Mouse (Mus musculus) lung, adult 2 months (tissue): Measurements from ENCODE around the gene Dhx37.
"Not testable (repeated sequence)": the region's sequence is repeated elsewhere in the genome, so short reads cannot be mapped to it uniquely, and the experiment has no call there.

Experiments used
- CTCF ChIP-seq: fragments of 200-500 bp; IDR thresholded peaks from 2 replicates; pipeline ENCODE4 v1.5.1; 2011; ENCODE audit warnings: mild to moderate bottlenecking, low read length, control low read depth; ENCODE audit not compliant: insufficient read depth
- POLR2A ChIP-seq: fragments of 200-500 bp; IDR thresholded peaks from 2 replicates; pipeline ENCODE4 v1.6.1; 2011; ENCODE audit warnings: low read depth, mild to moderate bottlenecking, control low read depth, low read length, borderline replicate concordance; ENCODE audit errors: extremely low read depth

DNA sequence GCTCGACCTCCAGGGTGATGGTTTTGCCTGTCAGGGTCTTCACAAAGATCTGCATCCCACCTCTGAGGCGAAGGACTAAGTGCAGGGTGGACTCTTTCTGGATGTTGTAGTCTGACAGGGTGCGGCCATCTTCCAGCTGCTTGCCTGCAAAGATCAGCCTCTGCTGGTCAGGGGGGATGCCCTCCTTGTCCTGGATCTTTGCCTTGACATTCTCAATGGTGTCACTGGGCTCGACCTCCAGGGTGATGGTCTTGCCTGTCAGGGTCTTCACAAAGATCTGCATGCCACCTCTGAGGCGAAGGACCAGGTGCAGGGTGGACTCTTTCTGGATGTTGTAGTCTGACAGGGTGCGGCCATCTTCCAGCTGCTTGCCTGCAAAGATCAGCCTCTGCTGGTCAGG lies 46.6 kb downstream of the Dhx37 start:
- not testable (repeated sequence) for TF ChIP-seq CTCF, POLR2A
